Comparison of ENCODE assay signal across 9 mouse cellular contexts in the genomic region with DNA sequence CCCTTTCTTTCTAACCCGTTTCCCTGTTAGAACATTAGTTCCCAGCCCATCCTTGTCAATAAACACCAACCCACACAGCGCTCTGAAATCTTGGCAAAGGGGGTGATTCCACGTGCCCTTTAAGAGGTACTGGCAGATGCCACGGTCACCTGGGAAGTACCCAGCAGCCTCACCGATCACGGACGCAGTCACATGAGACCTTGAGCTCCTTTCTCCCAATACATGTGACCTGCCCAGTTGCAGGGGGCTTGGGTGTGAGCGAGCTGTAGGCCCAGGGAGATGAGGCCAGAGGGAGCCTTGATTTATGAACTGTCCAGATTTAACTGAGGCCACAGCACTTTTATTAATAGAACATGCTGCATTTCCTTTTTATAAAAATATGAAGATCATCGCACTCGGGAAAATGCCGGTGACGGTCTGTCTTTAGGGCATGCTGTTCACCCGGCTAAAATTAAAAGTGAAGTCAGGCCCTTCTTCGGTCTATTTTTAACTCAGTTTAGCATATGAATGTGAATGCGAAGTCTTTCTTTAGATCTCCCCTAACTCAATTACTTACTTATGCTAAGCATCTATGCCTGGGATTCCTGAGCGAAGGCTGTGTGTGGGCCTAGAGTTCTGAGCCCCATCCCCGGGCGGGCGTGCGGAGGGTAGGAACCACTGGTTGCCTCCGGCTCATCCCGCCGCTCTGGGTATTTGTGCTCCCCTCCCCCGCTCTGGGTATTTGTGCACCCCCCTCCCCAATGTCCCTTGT. TPM values are rescaled to one million over a fixed set of nuclear protein-coding genes. Genes with fewer than 3 reads are reported as not detected.
DNase-seq lines count a peak whose midpoint lies in the region; ATAC-seq and TF ChIP-seq lines count a peak whose summit lies in the region.
"Had no signal": no experiment of that assay in that cellular context is flagged by ENCODE, and none has a peak within 500 bp of the region (broad histone marks: within the 10 kb centered on the region; RNA-seq: fewer than 3 reads in every experiment).

No protein-coding gene starts in this region.

- peaks cover 5% of the 10 kb centered on the region; the same call in 1 of the 2 replicates for H3K27me3 ChIP-seq in lung, postnatal 0 days (replicated peaks; ENCODE audit: insufficient read depth, low read length)
- no peaks in the 10 kb centered on the region for H3K27me3 ChIP-seq in embryonic facial prominence, embryonic 15.5 days
- no peaks in the 10 kb centered on the region for H3K27me3 ChIP-seq in heart, embryonic 14.5 days (ENCODE audit: control insufficient read depth, insufficient read depth, low read length)

- H3K4me3 ChIP-seq in lung, postnatal 0 days (ENCODE audit: low read depth, low read length) = no peak overlapping the region
- H3K4me3 ChIP-seq in lung, adult 2 months (replicated peaks; ENCODE audit: extremely low read depth, low read depth, low read length) = no peak overlapping the region
- no peak overlapping the region for H3K4me3 ChIP-seq in embryonic facial prominence, embryonic 15.5 days (replicated peaks)
- H3K4me3 ChIP-seq in heart, embryonic 14.5 days (ENCODE audit: control insufficient read depth in 1 of 2, insufficient read depth in 1 of 2, low read depth in 1 of 2, low read length in 2 of 2) = peak overlapping the region; percentile 23 to 24

- H3K9ac ChIP-seq in lung, postnatal 0 days (replicated peaks; ENCODE audit: low read depth) = no peak overlapping the region
- H3K9ac ChIP-seq in embryonic facial prominence, embryonic 15.5 days = no peak overlapping the region
- peak overlapping the region; percentile 76 for H3K9ac ChIP-seq in heart, embryonic 14.5 days (ENCODE audit: low read length)

- TF ChIP-seq CTCF in lung, postnatal 0 days (IDR thresholded peaks at IDR 0.05) = no peak
- no peak for TF ChIP-seq CTCF in lung, adult 2 months (IDR thresholded peaks at IDR 0.05; ENCODE audit: insufficient read depth, low read length)

- no peak; the same call in 1 of the 2 replicates for ATAC-seq in lung, postnatal 0 days
- peak; percentile 48 for ATAC-seq in embryonic facial prominence, embryonic 15.5 days (ENCODE audit: insufficient number of reproducible peaks, low FRiP score, low TSS enrichment, low read depth)
- peak; percentile 60 for ATAC-seq in heart, embryonic 14.5 days (ENCODE audit: insufficient number of reproducible peaks, insufficient read depth, low FRiP score, low read depth)
- no peak for ATAC-seq in CD4-positive, CD25-positive, alpha-beta regulatory T cell, adult 4 months

- no peaks in the 10 kb centered on the region for H3K36me3 ChIP-seq in lung, postnatal 0 days (ENCODE audit: insufficient read depth, low read length)
- H3K36me3 ChIP-seq in embryonic facial prominence, embryonic 15.5 days = no peaks in the 10 kb centered on the region
- no peaks in the 10 kb centered on the region for H3K36me3 ChIP-seq in heart, embryonic 14.5 days (ENCODE audit: control insufficient read depth, insufficient read depth, low read length)

- TF ChIP-seq POLR2A in lung, adult 2 months (IDR thresholded peaks at IDR 0.05; ENCODE audit: borderline replicate concordance, extremely low read depth, low read depth, low read length) = no peak

- no peaks in the 10 kb centered on the region for H3K4me1 ChIP-seq in lung, postnatal 0 days (ENCODE audit: insufficient read depth, low read depth, low read length)
- H3K4me1 ChIP-seq in lung, adult 2 months (ENCODE audit: control insufficient read depth, insufficient read depth, low read length) = no peaks in the 10 kb centered on the region
- peaks cover 28% of the 10 kb centered on the region for H3K4me1 ChIP-seq in embryonic facial prominence, embryonic 15.5 days
- H3K4me1 ChIP-seq in heart, embryonic 14.5 days (ENCODE audit: control insufficient read depth in 2 of 2, insufficient read depth in 2 of 2, low read length in 2 of 2) = peaks cover 31 to 52% of the 10 kb centered on the region in 2 experiments

- TF ChIP-seq EP300 in lung, postnatal 0 days (IDR thresholded peaks at IDR 0.05) = no peak

- no peak overlapping the region for H3K27ac ChIP-seq in lung, postnatal 0 days (ENCODE audit: low read length)
- H3K27ac ChIP-seq in embryonic facial prominence, embryonic 15.5 days (replicated peaks) = peak overlapping the region; percentile 45
- H3K27ac ChIP-seq in heart, embryonic 14.5 days (replicated peaks in 1 of 2; ENCODE audit: control insufficient read depth in 1 of 2, insufficient read depth in 1 of 2, low read depth in 2 of 2, low read length in 2 of 2) = peak overlapping the region; percentile 97 to 99

- H3K9me3 ChIP-seq in lung, postnatal 0 days (ENCODE audit: low read length) = no peaks in the 10 kb centered on the region
- no peaks in the 10 kb centered on the region for H3K9me3 ChIP-seq in embryonic facial prominence, embryonic 15.5 days (replicated peaks)
- no peaks in the 10 kb centered on the region for H3K9me3 ChIP-seq in heart, embryonic 14.5 days (ENCODE audit: control insufficient read depth, low read length)

- no peak overlapping the region for H3K4me2 ChIP-seq in lung, postnatal 0 days (replicated peaks; ENCODE audit: low read depth, low read length)
- peak overlapping the region; percentile 21 for H3K4me2 ChIP-seq in embryonic facial prominence, embryonic 15.5 days (replicated peaks)
- peak overlapping the region; percentile 65 for H3K4me2 ChIP-seq in heart, embryonic 14.5 days (ENCODE audit: low read length)
- H3K4me2 ChIP-seq: liver, embryonic 11.5 days had no signal

- peak; percentile 13 for DNase-seq in lung, postnatal 0 days (ENCODE audit: low spot score)
- no peak for DNase-seq in lung, adult 2 months
- DNase-seq in skeletal muscle tissue, adult 2 months (ENCODE audit: low read depth, low spot score) = peak; percentile 84
- no peak for DNase-seq in frontal cortex, postnatal 25 days (ENCODE audit: low spot score in 2 of 2)
- no peak for DNase-seq in thymus, postnatal 25 days

- WGBS in lung, postnatal 0 days = 46% methylated on average over 24 of the region's 24 CpGs
- WGBS in lung, adult 2 months = 53% methylated on average over 24 of the region's 24 CpGs
- WGBS in embryonic facial prominence, embryonic 15.5 days = 27% methylated on average over 24 of the region's 24 CpGs
- WGBS in heart, embryonic 14.5 days = 20% methylated on average over 24 of the region's 24 CpGs

RNA-seq across cellular contexts. Expression of gene Rbm20, which starts 20.4 kb away (rescaled TPM):
- 0.51 and 0.58 TPM in 2 replicates for polyA plus RNA-seq in lung, postnatal 0 days (2015; fragmentation: Nextera tagmentation; extraction: Ambion mirVana)
- 2.5 and 3.8 TPM in 2 replicates for polyA plus RNA-seq in lung, adult 2 months (2012; rRNA removed)
- 5.5 and 6.2 TPM in 2 replicates for polyA plus RNA-seq in embryonic facial prominence, embryonic 15.5 days (2015; fragmentation: Nextera tagmentation; extraction: Ambion mirVana)
- polyA plus RNA-seq in heart, embryonic 14.5 days (2014; fragmentation: Nextera tagmentation; extraction: Ambion mirVana) = 52.0 and 55.2 TPM in 2 replicates
- under 1 TPM; 0.17 to 0.32 TPM for polyA plus RNA-seq in CD4-positive, CD25-positive, alpha-beta regulatory T cell, adult 4 months (2017; shearing (Covaris generic))

Comparison
In these comparisons a context has a peak if more than half of its experiments do, and no peak if none do; other contexts are left out.
1. DNase-seq: peak in lung, postnatal 0 days (single experiment) and skeletal muscle tissue, adult 2 months (single experiment); none in lung, adult 2 months (single experiment), frontal cortex, postnatal 25 days (0 of 2) and thymus, postnatal 25 days (single experiment).
2. ATAC-seq: peak in embryonic facial prominence, embryonic 15.5 days (single experiment) and heart, embryonic 14.5 days (single experiment); none in lung, postnatal 0 days (single experiment) and CD4-positive, CD25-positive, alpha-beta regulatory T cell, adult 4 months (single experiment).
3. H3K4me3 ChIP-seq: peak in heart, embryonic 14.5 days (2 of 2); none in lung, postnatal 0 days (single experiment), lung, adult 2 months (single experiment) and embryonic facial prominence, embryonic 15.5 days (single experiment).